Mouse (Mus musculus): ENCODE measurements at regions not wholly inside any gene's neighbourhood (a gene's known extent, or its start where the extent isn't known, plus 50 kb on each side); places are given as distances from the start of the nearest gene placed in this dataset.
"Not testable (repeated sequence)": the region's sequence is repeated elsewhere in the genome, so short reads cannot be mapped to it uniquely, and the experiment has no call there.

DNA sequence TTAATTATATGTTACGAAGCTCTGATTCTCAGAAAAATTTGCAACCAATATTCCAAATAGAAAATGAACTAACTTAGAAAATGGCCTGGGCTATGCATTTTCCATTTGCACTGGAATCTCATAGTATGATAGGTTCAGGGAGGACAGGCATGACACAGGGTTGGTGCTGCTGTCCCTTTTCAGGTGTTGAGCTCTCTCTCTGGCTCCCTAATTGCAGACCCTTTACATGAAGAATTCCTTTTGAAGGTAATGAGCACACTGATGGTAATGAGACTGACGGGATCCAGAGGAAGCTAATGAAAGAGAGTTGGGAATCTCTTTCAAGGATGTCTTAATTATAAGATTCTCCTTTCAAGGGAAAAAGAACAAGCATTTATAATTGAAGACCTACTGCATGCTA is 87.6 kb downstream of the Serpinb8 start:
- Histone ChIP-seq H3K9ac (no peak overlapping the region), H3K36me3 (no peaks in the 10 kb centered on the region), H3K9me3 (no peaks in the 10 kb centered on the region), H3K4me3 (no peak overlapping the region), H3K4me1 (replicated peaks) (no peaks in the 10 kb centered on the region), H3K27me3 (no peaks in the 10 kb centered on the region), H3K27ac (no peak overlapping the region), H3K4me2 (no peak overlapping the region)
- WGBS = 84% methylated on average over 2 of the region's 2 CpGs
- ATAC-seq (ENCODE audit: low FRiP score) = no peak

DNA sequence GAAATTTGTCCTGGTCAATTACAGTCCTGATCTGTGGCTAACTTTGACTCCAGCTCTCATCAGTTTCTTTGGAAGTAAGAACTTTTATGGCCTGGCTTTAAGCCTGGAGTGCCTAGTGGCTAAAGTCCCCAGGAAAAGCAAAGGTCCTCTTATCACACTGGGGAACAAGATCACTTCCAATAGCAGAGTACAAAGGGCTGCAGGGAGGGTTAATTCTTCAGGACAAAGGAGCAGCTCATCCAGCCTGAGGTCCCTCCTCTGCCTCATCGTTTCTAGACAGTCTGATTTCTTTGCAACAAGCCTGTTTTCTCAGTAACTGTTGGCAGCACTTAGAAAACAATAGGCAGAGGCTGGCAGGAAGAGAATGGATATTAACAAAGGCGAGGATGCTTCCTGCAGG is 107.1 kb downstream of the Serpinb8 start:
- H3K4me2 ChIP-seq = no peak overlapping the region
- ATAC-seq (ENCODE audit: low FRiP score) = no peak
- H3K27me3 ChIP-seq = no peaks in the 10 kb centered on the region
- no peak overlapping the region for H3K9ac ChIP-seq
- no peak overlapping the region for H3K4me3 ChIP-seq
- 8% methylated on average over 2 of the region's 2 CpGs for WGBS
- no peaks in the 10 kb centered on the region for H3K9me3 ChIP-seq
- H3K27ac ChIP-seq = no peak overlapping the region
- H3K36me3 ChIP-seq = no peaks in the 10 kb centered on the region
- no peaks in the 10 kb centered on the region for H3K4me1 ChIP-seq (replicated peaks)

DNA sequence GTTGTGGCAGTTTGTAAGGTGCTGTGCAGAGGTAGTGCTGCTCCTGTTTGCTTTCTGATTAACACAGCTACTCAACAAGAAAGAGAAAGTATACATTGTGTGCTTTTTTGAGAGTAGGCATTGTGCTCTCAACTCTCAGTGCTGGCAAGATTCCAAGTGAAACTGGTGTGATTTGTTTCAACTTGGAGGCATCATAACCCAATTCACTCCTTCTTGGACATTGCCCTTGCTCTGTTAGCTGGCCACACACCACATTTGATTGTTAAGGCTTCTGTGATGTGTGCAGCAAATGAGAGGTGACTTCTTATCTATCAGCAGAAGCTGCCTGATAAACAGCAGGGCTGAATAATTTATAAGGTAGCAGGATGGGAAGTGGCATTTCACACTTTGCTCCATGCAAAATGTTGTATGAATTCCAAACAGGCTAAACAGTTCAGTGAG is 116.3 kb downstream of the Serpinb8 start:
- Histone ChIP-seq H3K9ac (no peak overlapping the region), H3K4me1 (replicated peaks) (peaks cover 3% of the 10 kb centered on the region; the same call in 1 of the 2 replicates), H3K36me3 (no peaks in the 10 kb centered on the region), H3K27me3 (no peaks in the 10 kb centered on the region), H3K27ac (no peak overlapping the region), H3K4me2 (no peak overlapping the region), H3K9me3 (no peaks in the 10 kb centered on the region), H3K4me3 (no peak overlapping the region)
- no peak for ATAC-seq (ENCODE audit: low FRiP score)

DNA sequence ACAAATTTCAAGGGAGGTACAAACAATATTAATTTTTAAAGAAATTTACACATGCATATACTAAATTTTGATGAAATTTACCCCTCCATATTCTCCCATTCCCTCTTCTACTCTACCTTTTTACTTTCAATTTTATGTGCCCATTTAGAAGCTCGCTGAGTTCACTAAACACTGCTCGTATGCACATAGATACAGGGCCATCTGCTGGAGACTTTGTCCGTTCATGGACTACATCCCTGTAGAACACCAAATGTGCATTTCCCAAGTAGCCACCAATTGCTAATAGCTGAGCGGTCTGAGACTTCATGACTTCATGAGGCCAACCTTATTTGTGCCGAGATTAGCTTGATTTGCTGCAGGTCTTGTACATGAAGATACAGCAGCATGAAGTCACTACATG is 118.8 kb downstream of the Serpinb8 start:
- H3K4me3 ChIP-seq = no peak overlapping the region
- no peak overlapping the region for H3K9ac ChIP-seq
- no peak for ATAC-seq (ENCODE audit: low FRiP score)
- H3K4me2 ChIP-seq = no peak overlapping the region
- no peaks in the 10 kb centered on the region for H3K9me3 ChIP-seq
- no peak overlapping the region for H3K27ac ChIP-seq
- H3K27me3 ChIP-seq = no peaks in the 10 kb centered on the region
- 89% methylated on average over 5 of the region's 5 CpGs for WGBS
- peaks cover 3% of the 10 kb centered on the region; the same call in 1 of the 2 replicates for H3K4me1 ChIP-seq (replicated peaks)
- H3K36me3 ChIP-seq = no peaks in the 10 kb centered on the region

DNA sequence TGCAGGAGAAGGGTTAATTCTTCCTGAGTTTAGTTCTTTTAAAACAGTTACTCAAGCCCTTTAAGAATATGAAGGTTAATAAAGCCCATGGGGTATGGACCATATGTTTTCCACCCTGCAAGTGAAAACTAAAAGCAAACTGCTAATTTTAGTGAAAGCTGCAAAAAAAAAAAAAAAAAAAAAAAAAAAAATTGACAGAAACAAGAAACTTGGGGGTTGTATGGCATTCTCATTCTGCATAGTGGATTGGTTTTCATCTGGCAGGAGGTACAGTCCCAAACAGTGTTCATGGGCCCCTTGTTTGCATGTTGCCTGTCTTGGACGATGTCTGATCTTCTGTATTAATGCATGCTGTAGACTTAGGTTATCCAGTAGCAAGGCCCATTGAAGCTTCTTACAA is 125.1 kb downstream of the Serpinb8 start:
- H3K4me2 ChIP-seq = no peak overlapping the region
- H3K9me3 ChIP-seq = no peaks in the 10 kb centered on the region
- H3K27me3 ChIP-seq = no peaks in the 10 kb centered on the region
- H3K4me1 ChIP-seq (replicated peaks) = no peaks in the 10 kb centered on the region
- H3K9ac ChIP-seq = no peak overlapping the region
- no peaks in the 10 kb centered on the region for H3K36me3 ChIP-seq
- WGBS = 82% methylated on average over 1 of the region's 1 CpGs
- no peak overlapping the region for H3K27ac ChIP-seq
- no peak overlapping the region for H3K4me3 ChIP-seq
- ATAC-seq (ENCODE audit: low FRiP score) = no peak

DNA sequence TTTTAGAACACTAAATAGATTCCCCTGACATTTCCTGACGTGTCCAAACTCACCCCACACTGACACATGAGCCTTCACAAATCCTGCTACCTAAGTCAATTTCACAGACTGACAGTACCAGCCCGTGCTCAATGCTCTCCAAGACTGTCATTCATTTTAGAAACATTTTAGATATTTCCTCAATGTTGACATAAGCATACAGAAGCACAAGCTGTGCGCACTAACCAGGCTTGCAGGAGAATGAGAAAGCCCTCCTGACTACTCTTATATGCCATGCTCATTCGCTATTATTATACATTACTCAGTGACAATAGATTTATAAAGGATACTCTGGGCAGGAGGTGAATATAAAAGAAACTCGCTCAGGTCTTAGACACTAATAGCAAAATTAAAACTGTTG is 129.5 kb downstream of the Serpinb8 start:
- WGBS = 77% methylated on average over 5 of the region's 5 CpGs

DNA sequence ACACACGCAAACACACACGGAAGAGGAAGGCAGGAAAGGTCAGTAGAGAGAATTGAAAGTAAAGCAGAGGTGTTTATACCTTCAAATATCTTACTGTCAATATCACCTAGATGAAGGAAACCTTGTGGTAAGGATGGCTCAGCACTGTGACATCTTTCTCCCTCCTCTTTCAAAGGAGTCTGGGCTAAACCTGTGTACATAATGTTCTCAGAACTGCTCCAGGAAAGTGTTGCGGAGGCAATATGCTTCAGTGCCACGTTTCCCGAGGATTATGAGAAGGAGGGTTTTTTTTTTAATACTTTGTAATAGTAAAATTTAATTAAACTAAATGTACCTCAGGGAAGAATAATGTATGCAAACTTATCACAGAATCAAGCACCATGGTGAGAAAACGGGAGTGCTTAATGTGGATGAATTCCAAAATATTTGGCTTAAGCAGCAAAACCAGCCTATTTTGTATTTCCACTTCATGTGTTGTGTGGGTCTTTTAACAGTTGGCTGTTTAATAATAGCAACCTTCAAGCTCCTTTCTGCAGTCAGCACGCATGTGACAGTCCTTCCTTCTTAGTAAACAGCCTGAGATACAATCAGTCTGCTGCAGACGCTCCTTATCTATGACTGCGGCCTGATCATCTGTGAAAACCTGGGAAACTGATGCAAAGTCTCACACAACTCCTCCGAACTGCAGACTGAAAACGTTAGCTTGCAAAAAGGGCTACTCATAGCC is 138.5 kb downstream of the Serpinb8 start:
- Histone ChIP-seq H3K9ac (no peak overlapping the region), H3K9me3 (no peaks in the 10 kb centered on the region), H3K4me2 (no peak overlapping the region), H3K4me3 (no peak overlapping the region), H3K36me3 (no peaks in the 10 kb centered on the region), H3K27me3 (no peaks in the 10 kb centered on the region), H3K4me1 (replicated peaks) (no peaks in the 10 kb centered on the region), H3K27ac (no peak overlapping the region)
- ATAC-seq (ENCODE audit: low FRiP score) = no peak
- 83% methylated on average over 11 of the region's 11 CpGs for WGBS

More for the DNA sequence above, 129.5 kb downstream of the Serpinb8 start:
- H3K4me2 ChIP-seq = no peak overlapping the region
- H3K4me3 ChIP-seq = no peak overlapping the region
- no peak overlapping the region for H3K9ac ChIP-seq
- H3K36me3 ChIP-seq = no peaks in the 10 kb centered on the region
- H3K4me1 ChIP-seq (replicated peaks) = no peaks in the 10 kb centered on the region
- H3K27ac ChIP-seq = no peak overlapping the region
- H3K9me3 ChIP-seq = no peaks in the 10 kb centered on the region
- H3K27me3 ChIP-seq = no peaks in the 10 kb centered on the region
- ATAC-seq (ENCODE audit: low FRiP score) = no peak

DNA sequence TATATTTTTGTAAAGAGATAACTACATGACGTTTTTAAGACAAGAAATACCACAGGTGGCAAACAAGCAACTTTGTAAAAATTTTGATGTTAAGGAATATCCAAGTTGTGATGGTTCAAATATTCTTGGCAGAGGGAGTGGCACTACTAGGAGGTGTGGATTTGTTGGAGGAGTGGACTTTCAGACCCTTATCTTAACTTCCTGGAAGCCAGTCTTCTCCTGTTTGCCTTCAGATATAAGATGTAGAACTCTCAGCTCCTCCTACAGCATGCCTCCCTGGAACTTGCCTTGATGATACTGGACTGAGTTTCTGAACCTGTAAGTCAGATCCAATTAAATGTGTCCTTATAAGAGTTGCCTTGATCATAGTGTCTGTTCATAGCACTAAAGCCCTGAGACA is 175.5 kb downstream of the Serpinb8 start:
- no peak for ATAC-seq (ENCODE audit: low FRiP score)
- no peaks in the 10 kb centered on the region for H3K4me1 ChIP-seq (replicated peaks)
- no peak overlapping the region for H3K9ac ChIP-seq
- H3K4me3 ChIP-seq = no peak overlapping the region
- no peaks in the 10 kb centered on the region for H3K36me3 ChIP-seq
- no peak overlapping the region for H3K4me2 ChIP-seq
- H3K27me3 ChIP-seq = no peaks in the 10 kb centered on the region
- no peak overlapping the region for H3K27ac ChIP-seq
- no peaks in the 10 kb centered on the region for H3K9me3 ChIP-seq
- WGBS = 89% methylated on average over 1 of the region's 1 CpGs

DNA sequence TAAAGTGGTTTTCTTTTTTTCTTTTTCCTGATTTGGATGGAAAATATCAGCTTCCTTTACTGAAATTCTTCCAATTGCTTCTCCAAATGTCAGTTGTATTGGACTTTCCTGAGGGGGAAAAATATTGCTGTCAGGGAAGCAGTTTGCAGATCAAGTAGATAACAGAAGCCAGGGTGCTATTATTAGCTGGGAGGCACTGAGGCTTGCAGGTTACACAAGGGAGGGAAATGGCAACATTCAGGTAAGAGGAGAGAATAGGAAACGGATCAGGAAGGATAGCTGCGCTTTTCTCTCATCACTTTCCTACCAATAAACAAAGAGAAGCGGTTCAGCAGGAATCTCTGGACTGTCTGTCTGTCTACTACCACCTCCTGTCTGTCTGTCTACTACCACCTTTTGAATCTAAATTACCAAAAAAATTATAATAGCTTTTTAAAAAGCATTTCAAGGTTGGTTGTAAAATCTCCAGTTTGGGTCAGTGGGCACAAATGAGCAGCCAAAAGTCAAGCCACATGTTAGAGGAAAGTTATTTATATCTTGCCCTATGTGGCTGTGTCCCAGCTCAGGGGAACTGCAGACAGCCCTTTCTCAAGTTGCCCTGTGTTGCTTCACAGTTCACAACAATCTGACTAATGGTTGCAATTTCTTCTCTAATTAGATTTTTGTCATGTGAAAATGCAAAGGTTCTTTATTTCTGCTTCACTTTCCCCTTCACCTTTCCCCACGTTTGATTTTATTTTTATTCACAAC is 177.6 kb downstream of the Serpinb8 start:
- Histone ChIP-seq H3K9me3 (no peaks in the 10 kb centered on the region), H3K4me2 (no peak overlapping the region), H3K27ac (no peak overlapping the region), H3K4me1 (replicated peaks) (no peaks in the 10 kb centered on the region), H3K27me3 (no peaks in the 10 kb centered on the region), H3K9ac (no peak overlapping the region), H3K4me3 (no peak overlapping the region), H3K36me3 (no peaks in the 10 kb centered on the region)
- no peak for ATAC-seq (ENCODE audit: low FRiP score)
- 67% methylated on average over 4 of the region's 4 CpGs for WGBS

DNA sequence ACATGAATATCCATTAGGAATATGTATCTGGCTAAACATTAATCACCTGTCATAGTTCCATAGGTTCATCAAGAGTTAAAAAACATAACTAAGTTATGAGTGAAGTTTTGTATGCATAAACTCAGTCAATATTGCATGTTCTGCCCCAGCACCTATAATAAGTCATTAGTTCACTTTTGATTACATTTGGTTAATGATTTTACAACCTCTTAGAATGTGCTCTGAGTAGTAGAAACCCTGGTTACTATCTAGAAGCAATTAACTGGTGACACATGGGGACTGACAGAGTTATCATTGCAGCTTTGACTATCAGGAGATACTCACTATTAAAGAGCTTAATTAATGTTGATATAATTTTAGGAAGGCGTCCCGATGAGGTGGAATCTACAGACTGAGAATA is 183.2 kb downstream of the Serpinb8 start:
- Histone ChIP-seq H3K9ac (no peak overlapping the region), H3K27me3 (no peaks in the 10 kb centered on the region), H3K27ac (no peak overlapping the region), H3K36me3 (no peaks in the 10 kb centered on the region), H3K4me3 (no peak overlapping the region), H3K4me1 (replicated peaks) (no peaks in the 10 kb centered on the region), H3K4me2 (no peak overlapping the region), H3K9me3 (no peaks in the 10 kb centered on the region)
- no peak for ATAC-seq (ENCODE audit: low FRiP score)
- WGBS = 91% methylated on average over 2 of the region's 2 CpGs

DNA sequence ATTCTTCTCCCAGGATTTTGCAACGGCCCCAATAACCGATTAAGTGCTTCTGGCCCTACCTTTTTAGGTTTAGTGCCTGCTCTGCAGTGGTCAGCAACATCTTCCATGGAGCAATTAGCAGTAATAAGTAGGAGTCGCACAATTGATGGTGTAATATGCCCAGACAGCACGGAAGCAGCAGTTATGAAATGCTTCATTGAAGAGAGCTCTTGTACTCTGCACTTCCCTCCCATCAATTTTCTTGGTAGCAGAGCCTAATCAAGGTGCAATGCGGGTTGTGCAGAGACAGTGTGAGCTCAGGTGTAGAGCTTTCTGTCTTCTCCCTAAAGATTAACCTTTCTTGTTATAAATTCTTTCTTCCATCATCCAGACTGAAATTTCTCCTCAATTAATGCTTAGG is 193.3 kb downstream of the Serpinb8 start:
- Histone ChIP-seq H3K36me3 (no peaks in the 10 kb centered on the region), H3K9ac (no peak overlapping the region), H3K9me3 (no peaks in the 10 kb centered on the region), H3K27ac (no peak overlapping the region), H3K4me3 (no peak overlapping the region), H3K4me1 (replicated peaks) (no peaks in the 10 kb centered on the region), H3K4me2 (no peak overlapping the region), H3K27me3 (no peaks in the 10 kb centered on the region)
- 0 out of 2 replicates have a peak, but pooled peaks have one; percentile 39 for ATAC-seq (ENCODE audit: low FRiP score)
- WGBS = 76% methylated on average over 5 of the region's 5 CpGs

DNA sequence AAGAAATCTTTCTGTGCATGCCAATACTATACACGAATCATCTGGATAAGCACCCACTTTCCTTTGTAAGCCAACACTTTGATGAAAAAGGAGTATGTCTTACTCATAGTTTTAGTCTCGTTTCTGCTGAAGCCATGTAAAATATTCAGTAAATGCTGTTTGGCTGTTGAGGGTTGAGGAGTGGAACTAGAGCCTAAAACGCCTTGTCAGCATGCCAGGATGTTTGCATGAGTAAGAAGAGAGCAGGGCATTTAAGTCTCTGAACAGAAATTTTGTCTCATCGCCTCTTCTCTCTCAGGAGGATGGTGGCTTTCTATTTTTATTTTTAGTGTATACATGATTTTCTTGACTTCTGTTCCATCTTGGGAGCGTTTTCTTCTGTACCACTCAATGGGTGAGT is 216.0 kb downstream of the Serpinb8 start:
- H3K9ac ChIP-seq = no peak overlapping the region
- no peaks in the 10 kb centered on the region for H3K36me3 ChIP-seq
- no peaks in the 10 kb centered on the region for H3K4me1 ChIP-seq (replicated peaks)
- no peaks in the 10 kb centered on the region for H3K27me3 ChIP-seq
- H3K4me2 ChIP-seq = no peak overlapping the region
- 88% methylated on average over 5 of the region's 5 CpGs for WGBS
- ATAC-seq (ENCODE audit: low FRiP score) = no peak
- no peak overlapping the region for H3K4me3 ChIP-seq
- H3K9me3 ChIP-seq = no peaks in the 10 kb centered on the region
- no peak overlapping the region for H3K27ac ChIP-seq

DNA sequence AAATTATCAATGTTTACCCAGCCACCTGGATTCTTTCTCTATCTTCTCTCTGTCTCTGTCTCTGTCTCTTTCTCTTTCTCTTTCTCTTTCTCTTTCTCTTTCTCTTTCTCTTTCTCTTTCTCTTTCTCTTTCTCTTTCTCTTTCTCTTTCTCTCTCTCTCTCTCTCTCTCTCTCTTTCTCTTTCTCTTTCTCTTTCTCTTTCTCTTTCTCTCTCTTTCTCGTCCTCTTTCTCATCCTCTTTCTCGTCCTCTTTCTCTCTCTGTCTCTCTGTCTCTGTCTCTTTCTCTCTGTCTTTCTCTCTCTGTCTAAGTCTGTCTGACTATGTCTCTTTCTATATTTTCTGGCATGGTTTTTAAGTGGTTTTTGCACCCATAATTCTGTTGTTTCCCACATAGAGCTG is 217.6 kb downstream of the Serpinb8 start:
- not testable (repeated sequence) for H3K9ac ChIP-seq; H3K27ac ChIP-seq; H3K4me2 ChIP-seq; H3K27me3 ChIP-seq; H3K4me3 ChIP-seq; H3K36me3 ChIP-seq; H3K4me1 ChIP-seq (replicated peaks); ATAC-seq (ENCODE audit: low FRiP score); H3K9me3 ChIP-seq
- WGBS = 86% methylated on average over 2 of the region's 2 CpGs
